Mouse (Mus musculus) skeletal muscle tissue, postnatal 0 days (tissue): Measurements from ENCODE around the gene Syce3. TPM values are rescaled to one million over a fixed set of nuclear protein-coding genes. Genes with fewer than 3 reads are reported as not detected.

Experiments
- polyA plus RNA-seq: library from polyadenylated mRNA; unstranded; fragments of >200 nt; fragmentation: Nextera tagmentation; extraction: Ambion mirVana; gene quantifications from 2 replicates; pipeline ENCODE4 v1.2.1, GENCODE M21; 2015

The Syce3 gene
- not detected in 2 replicates for polyA plus RNA-seq

DNA sequence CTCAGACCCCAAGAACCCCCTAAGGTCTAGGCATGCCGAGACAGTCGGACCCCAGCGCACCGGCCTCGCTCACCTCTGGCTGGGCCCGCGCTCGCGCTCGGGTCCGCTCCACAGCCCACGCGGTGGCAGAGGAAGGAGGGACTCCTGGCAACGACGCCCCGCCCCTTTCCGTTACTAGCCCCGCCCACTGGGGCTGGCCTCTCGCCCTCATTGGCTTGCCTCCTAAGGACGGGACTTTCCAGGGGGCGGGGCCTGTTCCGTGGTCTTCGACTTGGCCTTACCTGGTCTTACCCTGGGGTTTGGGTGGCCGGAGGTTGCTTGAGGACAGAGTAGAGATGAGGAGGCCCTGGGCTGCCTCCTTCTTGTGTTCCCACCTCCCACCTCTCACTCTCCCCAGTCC lies at the start of gene Syce3:
TSS of gene Syce3 (minus strand) at position 386 of the 400 bp plus-strand sequence.

DNA sequence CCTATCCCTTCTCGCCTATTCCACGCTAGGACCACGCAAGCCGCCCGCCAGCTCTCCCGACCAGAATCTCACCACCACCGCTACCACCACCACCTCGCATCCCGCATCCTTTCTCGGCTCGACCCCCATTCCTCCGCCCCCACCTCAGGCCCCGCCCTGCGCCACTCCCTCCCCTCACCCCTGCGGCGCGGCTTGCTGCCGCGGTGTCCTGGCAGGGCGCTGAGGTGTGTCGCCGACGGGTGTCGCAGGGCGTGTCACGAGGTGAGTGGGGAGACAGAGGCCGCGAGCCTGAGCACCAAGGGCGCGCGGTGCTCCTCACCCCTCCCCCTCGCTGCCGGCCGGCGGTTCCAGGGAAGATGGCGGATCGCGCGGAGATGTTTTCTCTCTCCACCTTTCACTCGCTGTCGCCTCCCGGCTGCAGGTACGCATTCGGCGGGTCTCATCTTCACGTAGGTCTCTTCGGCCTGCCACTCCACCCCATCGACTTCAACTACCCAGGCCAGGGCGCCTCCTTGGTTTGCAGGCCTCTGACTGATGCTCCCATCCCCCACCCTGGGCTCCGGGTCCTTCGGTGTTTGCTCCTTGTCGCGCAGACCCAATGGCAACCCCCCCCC lies 43.7 kb upstream of the Syce3 start, which contains the start of gene Mapk8ip2:
TSS of gene Mapk8ip2 (plus strand) at position 49 of the 614 bp plus-strand sequence.

DNA sequence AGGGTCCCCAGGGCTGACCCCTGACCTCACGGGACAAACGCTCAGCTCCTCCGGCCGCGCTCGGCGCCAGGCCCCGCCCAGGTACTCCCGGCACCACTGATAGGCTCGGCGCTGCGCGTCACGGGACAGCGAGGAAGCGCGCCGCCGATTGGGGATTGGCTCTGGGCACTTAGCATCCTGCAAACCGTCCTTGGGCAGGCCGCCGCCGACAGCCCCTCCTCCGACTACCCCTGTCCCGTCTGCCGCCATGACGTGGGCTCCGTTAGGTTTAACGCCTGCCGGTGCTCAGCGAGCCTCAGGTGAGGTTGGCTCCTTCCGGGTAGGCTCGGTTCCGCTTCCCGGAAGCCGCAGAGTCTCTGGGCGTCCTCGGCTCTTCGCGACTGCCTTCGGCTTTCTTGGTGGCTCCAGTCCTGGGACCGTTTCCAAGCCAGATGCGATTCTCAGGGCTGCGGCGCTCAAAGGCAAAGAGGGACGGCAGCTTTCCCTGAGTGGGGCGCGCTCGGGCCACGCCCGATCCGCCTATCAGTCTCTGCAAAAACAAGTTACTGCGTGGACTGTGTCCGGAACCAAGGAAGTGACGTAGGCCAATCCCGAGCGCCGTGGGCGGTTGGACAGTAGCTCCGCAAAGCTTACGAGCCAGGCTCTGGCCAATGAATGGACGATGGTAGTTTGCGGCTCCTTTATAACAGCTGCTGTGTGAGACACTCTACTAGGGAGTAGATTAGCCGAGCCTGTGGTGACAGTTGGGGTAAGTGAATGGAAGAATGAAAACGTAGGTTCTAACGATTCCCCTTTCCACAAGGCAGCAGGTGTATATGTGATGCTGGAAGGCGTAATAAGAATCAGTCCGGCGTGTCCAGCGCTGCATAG lies 19.3 kb upstream of the Syce3 start, which contains the start of the genes C730034F03Rik, Gm44502 and Chkb:
TSS of gene C730034F03Rik (plus strand) at position 238 of the 870 bp plus-strand sequence.
TSS of gene Gm44502 (minus strand) at position 345 of the 870 bp plus-strand sequence.
TSS of gene Chkb (minus strand) at position 557 of the 870 bp plus-strand sequence.

DNA sequence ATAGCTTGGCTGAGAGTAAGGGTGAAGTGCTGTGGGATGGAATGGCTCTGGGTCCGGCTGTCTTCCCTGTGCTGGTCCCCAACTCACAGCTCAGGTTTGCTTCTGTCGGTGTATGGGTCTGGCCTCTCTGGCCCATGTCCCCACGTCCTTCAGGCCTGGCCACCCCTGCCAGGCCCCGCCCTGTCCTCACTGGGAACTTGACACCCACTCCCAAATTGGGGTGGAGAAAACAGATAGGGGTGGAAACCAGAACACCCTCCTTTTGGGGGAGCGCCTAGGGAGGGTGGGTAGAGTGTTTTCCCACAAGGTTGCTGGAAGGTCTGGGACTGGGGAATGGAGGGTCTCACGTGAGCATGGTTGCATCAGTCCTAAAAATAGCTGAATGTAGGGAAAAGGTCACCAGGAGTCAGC lies 15.4 kb upstream of the Syce3 start, which contains the start of gene Cpt1b:
TSS of gene Cpt1b (minus strand) at position 153 of the 411 bp plus-strand sequence.

DNA sequence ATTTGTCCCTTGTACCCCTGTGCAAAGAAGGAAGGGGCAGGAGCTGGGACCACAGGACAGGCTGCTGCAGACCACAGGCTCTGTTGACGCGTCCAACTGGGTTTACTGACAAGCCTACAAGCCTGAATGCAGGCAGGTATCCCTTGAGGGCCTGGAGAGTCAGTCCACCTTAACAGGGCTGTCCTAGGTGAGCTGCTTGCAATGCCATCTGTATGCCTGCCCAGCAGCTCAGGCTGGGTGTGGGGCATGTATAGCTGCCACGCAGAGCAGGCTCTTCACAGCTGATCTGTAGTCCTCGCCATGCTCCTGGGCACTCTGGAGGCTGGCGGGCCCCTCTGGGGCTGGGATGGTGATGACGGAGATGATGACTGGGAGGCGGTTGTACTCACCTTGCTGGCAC lies 25.7 kb downstream of the Syce3 start, which contains the start of gene Klhdc7b:
TSS of gene Klhdc7b (plus strand) at position 301 of the 400 bp plus-strand sequence.

DNA sequence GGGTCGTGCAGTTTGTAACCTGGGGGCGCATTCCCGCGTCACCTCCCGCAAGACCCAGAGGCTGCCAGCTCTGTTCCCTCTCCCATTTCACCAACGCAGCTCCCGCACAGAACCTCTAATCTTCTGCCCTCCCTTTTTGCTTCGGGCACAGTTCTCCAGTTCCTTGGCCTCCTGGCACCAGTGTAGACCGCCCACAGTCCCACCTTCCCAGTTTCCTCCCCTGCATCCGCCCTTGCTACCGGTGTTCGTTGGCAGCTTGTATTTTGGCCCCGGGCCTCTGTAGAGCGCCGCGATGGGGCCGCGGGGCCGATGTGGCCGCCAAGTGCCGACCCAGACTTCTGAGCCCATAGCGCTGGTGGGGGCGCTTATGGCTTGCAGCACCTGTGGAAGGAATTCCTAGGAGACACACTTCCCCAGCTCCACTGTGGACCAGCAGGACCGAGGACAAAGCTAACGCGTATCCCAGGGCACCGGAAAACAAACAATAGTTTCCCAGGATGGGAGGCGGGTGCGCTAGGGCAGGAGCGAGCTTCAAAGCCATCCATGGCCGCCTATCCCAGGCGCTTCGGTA lies 31.4 kb downstream of the Syce3 start, which contains the start of gene Odf3b:
TSS of gene Odf3b (minus strand) at position 452 of the 571 bp plus-strand sequence.

DNA sequence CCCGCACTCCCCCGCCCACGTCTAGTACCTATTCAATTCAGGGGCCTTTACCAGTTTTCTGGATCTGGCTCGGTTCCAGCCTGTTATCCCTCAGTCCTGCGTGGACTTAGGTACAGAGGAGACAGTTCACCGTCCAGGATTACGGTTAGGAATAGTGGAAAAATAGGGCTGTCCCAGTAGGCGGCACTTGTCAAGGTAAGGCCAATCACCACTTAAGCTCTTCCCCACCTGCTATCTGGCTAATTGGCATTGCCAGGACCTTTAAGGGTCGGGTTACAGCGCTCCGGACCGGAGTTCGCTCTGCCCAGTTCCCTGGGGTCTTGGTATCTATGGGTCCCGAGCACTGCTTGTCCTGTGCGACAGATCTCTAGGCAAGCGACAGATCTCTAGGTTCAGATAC lies 33.3 kb downstream of the Syce3 start, which contains the start of gene Tymp:
TSS of gene Tymp (minus strand) at position 83 of the 400 bp plus-strand sequence.

DNA sequence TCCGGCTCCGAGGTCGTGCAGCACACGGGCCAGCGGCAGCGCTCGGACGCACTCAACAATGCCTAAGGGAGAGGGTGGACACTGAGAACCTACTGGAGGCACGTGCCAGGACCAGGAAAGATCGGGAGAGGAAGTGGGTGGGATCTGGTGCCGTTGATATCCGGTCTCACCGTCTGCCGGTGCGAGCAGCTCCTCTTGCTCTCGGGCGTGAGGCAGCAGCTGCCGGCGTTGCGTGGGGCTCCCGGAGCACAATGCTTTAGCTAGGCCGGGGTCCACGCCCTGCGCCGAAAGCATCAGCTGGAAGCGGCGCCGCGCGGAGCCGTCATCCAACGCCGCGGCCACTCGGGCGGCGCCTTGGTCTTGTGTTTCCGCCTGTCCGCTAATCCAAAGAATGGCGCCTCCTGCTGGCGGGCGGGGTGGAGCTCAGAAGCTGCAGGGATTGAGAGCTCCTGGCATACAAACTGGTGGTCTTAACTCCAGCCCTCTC lies 36.5 kb downstream of the Syce3 start, which contains the start of gene Sco2:
TSS of gene Sco2 (minus strand) at position 85 of the 487 bp plus-strand sequence.

DNA sequence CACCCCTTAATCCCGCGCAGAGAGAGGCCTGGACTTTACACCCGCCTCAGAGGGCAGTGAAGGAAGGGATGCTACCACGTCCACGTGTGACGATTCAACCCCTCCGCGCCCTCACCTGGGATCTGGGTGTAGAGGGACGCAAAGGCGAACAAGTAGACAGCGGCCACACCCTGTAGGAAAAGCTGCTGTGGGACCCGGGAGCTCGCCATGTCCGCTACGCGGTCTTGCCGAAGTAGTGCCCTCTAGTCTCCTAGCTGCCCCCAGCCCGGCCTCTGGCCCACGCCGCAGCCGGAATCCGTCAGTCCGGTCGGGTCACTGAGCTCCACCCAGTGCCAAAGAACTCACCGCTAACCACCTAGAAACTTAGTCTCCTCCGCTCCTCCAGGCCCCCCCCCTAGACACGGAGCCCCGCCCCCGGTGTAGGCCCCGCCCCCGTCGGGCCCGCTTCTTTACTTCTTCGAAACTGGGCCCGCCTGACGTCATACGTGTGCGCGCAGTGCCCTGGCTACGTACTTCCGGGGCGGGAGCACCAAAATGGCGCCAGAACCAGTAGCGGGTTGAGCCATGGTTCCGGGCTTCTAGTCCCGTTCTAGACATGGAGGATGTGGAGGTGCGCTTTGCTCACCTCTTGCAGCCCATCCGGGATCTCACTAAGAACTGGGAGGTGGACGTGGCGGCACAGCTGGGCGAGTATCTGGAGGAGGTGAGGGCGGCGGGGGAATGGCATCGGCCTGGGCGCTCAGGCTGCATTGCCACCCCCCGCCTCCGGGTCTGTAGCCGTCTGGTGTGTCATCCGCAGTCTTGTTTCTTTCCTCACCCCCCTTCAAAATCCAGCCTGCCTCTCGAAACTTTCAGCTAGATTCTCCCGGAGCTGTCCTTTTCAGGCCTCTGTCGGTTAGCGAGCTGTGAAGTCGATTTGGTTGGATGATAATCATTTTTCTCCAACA lies 54.8 kb downstream of the Syce3 start, which contains the start of the genes Lmf2 and Ncaph2:
TSS of gene Lmf2 (minus strand) at position 419 of the 947 bp plus-strand sequence.
TSS of gene Ncaph2 (plus strand) at position 479 of the 947 bp plus-strand sequence.

Other genes starting within 250 kb of the Syce3 start
- gene Plxnb2, start 229.7 kb downstream of the Syce3 start, polyA plus RNA-seq = 42.0 and 42.7 TPM in 2 replicates
- gene Dennd6b, start 214.0 kb downstream of the Syce3 start, polyA plus RNA-seq = 14.0 and 17.0 TPM in 2 replicates
- 27.4 and 27.8 TPM in 2 replicates for gene Ppp6r2, start 198.9 kb downstream of the Syce3 start, polyA plus RNA-seq
- 23.1 and 26.3 TPM in 2 replicates for gene Sbf1, start 95.2 kb downstream of the Syce3 start, polyA plus RNA-seq
- not detected in 2 replicates for gene Adm2, start 87.8 kb downstream of the Syce3 start, polyA plus RNA-seq
- gene Miox, start 76.1 kb downstream of the Syce3 start, polyA plus RNA-seq = not detected in 2 replicates
- gene Lmf2, start 54.8 kb downstream of the Syce3 start, polyA plus RNA-seq = 27.3 and 34.7 TPM in 2 replicates
- gene Ncaph2, start 54.8 kb downstream of the Syce3 start, polyA plus RNA-seq = 58.0 and 70.8 TPM in 2 replicates
- 6.5 and 7.5 TPM in 2 replicates for gene Sco2, start 36.7 kb downstream of the Syce3 start, polyA plus RNA-seq
- 0.96 and 1.4 TPM in 2 replicates for gene Tymp, start 33.5 kb downstream of the Syce3 start, polyA plus RNA-seq
- 0.61 and 1.2 TPM in 2 replicates for gene Odf3b, start 31.2 kb downstream of the Syce3 start, polyA plus RNA-seq
- not detected in 2 replicates for gene Klhdc7b, start 25.6 kb downstream of the Syce3 start, polyA plus RNA-seq
- gene Cpt1b, start 15.4 kb upstream of the Syce3 start, polyA plus RNA-seq = 150 and 169 TPM in 2 replicates
- 1.7 and 2.0 TPM in 2 replicates for gene C730034F03Rik, start 19.1 kb upstream of the Syce3 start, polyA plus RNA-seq
- gene Gm44502, start 19.2 kb upstream of the Syce3 start, polyA plus RNA-seq = 0.17 and 0.41 TPM in 2 replicates
- 71.2 and 83.3 TPM in 2 replicates for gene Chkb, start 19.4 kb upstream of the Syce3 start, polyA plus RNA-seq
- gene Mapk8ip2, start 43.4 kb upstream of the Syce3 start, polyA plus RNA-seq = 0.14 and 0.15 TPM in 2 replicates
- gene Arsa, start 66.9 kb upstream of the Syce3 start, polyA plus RNA-seq = 12.0 and 13.8 TPM in 2 replicates
- 0.40 and 0.82 TPM in 2 replicates for gene Shank3, start 89.1 kb upstream of the Syce3 start, polyA plus RNA-seq
- gene Acr, start 157.8 kb upstream of the Syce3 start, polyA plus RNA-seq = 0.14 TPM in 1 of 2 replicates, not detected in the other
- gene Rabl2, start 181.4 kb upstream of the Syce3 start, polyA plus RNA-seq = 10.2 and 10.9 TPM in 2 replicates